Mouse (Mus musculus): Measurements from ENCODE around the gene Fus. TPM values are rescaled to one million over a fixed set of nuclear protein-coding genes. Genes with fewer than 3 reads are reported as not detected.

Fus gene
- polyA plus RNA-seq, 1 experiment from 2014 or later: 469 TPM

- H3K27ac ChIP-seq: peak overlapping the region; percentile 100
- H3K36me3 ChIP-seq: peaks cover 31% of the 10 kb centered on the region
- peak overlapping the region; percentile 99 for H3K4me3 ChIP-seq
- 13% methylated on average over 10 of the region's 10 CpGs for WGBS
- DNase-seq (ENCODE audit: low spot score): no peak
- no peaks in the 10 kb centered on the region for H3K9me3 ChIP-seq (replicated peaks)
- no peaks in the 10 kb centered on the region for H3K27me3 ChIP-seq (ENCODE audit: low read depth, poor library complexity, severe bottlenecking)
- peaks cover 9% of the 10 kb centered on the region for H3K4me1 ChIP-seq
These were observed 812 bp upstream of the Fus start for GRCm38 (mm10) chr7:127966371-127966918.

GRCm38 (mm10) chr7:127967922-127968828 is 918 bp downstream of the Fus start:
- 1% methylated on average over 42 of the region's 42 CpGs for WGBS

GRCm38 (mm10) chr7:127974413-127974930 is 7.2 kb downstream of the Fus start:
- no peak for DNase-seq (ENCODE audit: low spot score)
- Histone ChIP-seq H3K27ac (no peak overlapping the region), H3K27me3 (ENCODE audit: low read depth, poor library complexity, severe bottlenecking) (no peaks in the 10 kb centered on the region), H3K36me3 (peaks cover 100% of the 10 kb centered on the region), H3K4me3 (no peak overlapping the region), H3K4me1 (peaks cover 3% of the 10 kb centered on the region; the same call in 1 of the 2 replicates), H3K9me3 (replicated peaks) (no peaks in the 10 kb centered on the region)
- 87% methylated on average over 2 of the region's 2 CpGs for WGBS

More at GRCm38 (mm10) chr7:127967922-127968828, 918 bp downstream of the Fus start:
- Histone ChIP-seq H3K36me3 (peaks cover 48% of the 10 kb centered on the region), H3K4me3 (peak overlapping the region; percentile 99), H3K9me3 (replicated peaks) (no peaks in the 10 kb centered on the region), H3K4me1 (peaks cover 12% of the 10 kb centered on the region), H3K27me3 (ENCODE audit: low read depth, poor library complexity, severe bottlenecking) (no peaks in the 10 kb centered on the region), H3K27ac (peak overlapping the region; percentile 100)
- DNase-seq (ENCODE audit: low spot score): peak; percentile 87

- Histone ChIP-seq H3K4me1 (no peaks in the 10 kb centered on the region), H3K4me3 (no peak overlapping the region), H3K27ac (no peak overlapping the region), H3K36me3 (peaks cover 100% of the 10 kb centered on the region), H3K27me3 (ENCODE audit: low read depth, poor library complexity, severe bottlenecking) (no peaks in the 10 kb centered on the region), H3K9me3 (replicated peaks) (no peaks in the 10 kb centered on the region)
- no peak for DNase-seq (ENCODE audit: low spot score)
- WGBS: 96% methylated on average over 2 of the region's 2 CpGs
These were observed 11.6 kb downstream of the Fus start for GRCm38 (mm10) chr7:127978856-127979255.

GRCm38 (mm10) chr7:127980606-127981005 is 13.3 kb downstream of the Fus start:
- H3K9me3 ChIP-seq (replicated peaks): no peaks in the 10 kb centered on the region
- H3K27ac ChIP-seq: no peak overlapping the region
- no peak overlapping the region for H3K4me3 ChIP-seq
- WGBS: 92% methylated on average over 3 of the region's 3 CpGs
- no peaks in the 10 kb centered on the region for H3K4me1 ChIP-seq
- no peaks in the 10 kb centered on the region for H3K27me3 ChIP-seq (ENCODE audit: low read depth, poor library complexity, severe bottlenecking)
- DNase-seq (ENCODE audit: low spot score): no peak
- peaks cover 100% of the 10 kb centered on the region for H3K36me3 ChIP-seq

GRCm38 (mm10) chr7:127988904-127989303 is 21.6 kb downstream of the Fus start:
- Histone ChIP-seq H3K9me3 (replicated peaks) (no peaks in the 10 kb centered on the region), H3K4me3 (no peak overlapping the region), H3K27me3 (ENCODE audit: low read depth, poor library complexity, severe bottlenecking) (no peaks in the 10 kb centered on the region), H3K27ac (no peak overlapping the region), H3K36me3 (peaks cover 85% of the 10 kb centered on the region), H3K4me1 (peaks cover 13% of the 10 kb centered on the region)
- 81% methylated on average over 1 of the region's 1 CpGs for WGBS
- DNase-seq (ENCODE audit: low spot score): no peak

- WGBS: 56% methylated on average over 6 of the region's 6 CpGs
These were observed 24.6 kb downstream of the Fus start for GRCm38 (mm10) chr7:127991643-127992487.

GRCm38 (mm10) chr7:127992488-127993340 is 25.5 kb downstream of the Fus start:
- Histone ChIP-seq H3K36me3 (peaks cover 50% of the 10 kb centered on the region), H3K27ac (no peak overlapping the region), H3K4me3 (no peak overlapping the region), H3K9me3 (replicated peaks) (no peaks in the 10 kb centered on the region), H3K4me1 (peaks cover 13% of the 10 kb centered on the region), H3K27me3 (ENCODE audit: low read depth, poor library complexity, severe bottlenecking) (no peaks in the 10 kb centered on the region)
- 48% methylated on average over 5 of the region's 5 CpGs for WGBS
- no peak for DNase-seq (ENCODE audit: low spot score)

More at GRCm38 (mm10) chr7:127991643-127992487, 24.6 kb downstream of the Fus start:
- Histone ChIP-seq H3K27me3 (ENCODE audit: low read depth, poor library complexity, severe bottlenecking) (no peaks in the 10 kb centered on the region), H3K27ac (no peak overlapping the region), H3K36me3 (peaks cover 58% of the 10 kb centered on the region), H3K9me3 (replicated peaks) (no peaks in the 10 kb centered on the region), H3K4me3 (no peak overlapping the region), H3K4me1 (peaks cover 13% of the 10 kb centered on the region)
- DNase-seq (ENCODE audit: low spot score): peak; percentile 74

- H3K4me1 ChIP-seq: peaks cover 13% of the 10 kb centered on the region
- no peak for DNase-seq (ENCODE audit: low spot score)
- H3K27ac ChIP-seq: peak within 1 kb of the TSS; percentile 9; the same call in 1 of the 2 replicates
- WGBS: 19% methylated on average over 18 of the region's 18 CpGs
- peak within 1 kb of the TSS; percentile 34 for H3K4me3 ChIP-seq
- no peaks in the 10 kb centered on the region for H3K27me3 ChIP-seq (ENCODE audit: low read depth, poor library complexity, severe bottlenecking)
- H3K36me3 ChIP-seq: peaks cover 42% of the 10 kb centered on the region
- no peaks in the 10 kb centered on the region for H3K9me3 ChIP-seq (replicated peaks)
These were observed 26.2 kb downstream of the Fus start, which contains the start of gene Pycard for GRCm38 (mm10) chr7:127993341-127993977. Gene Pycard (minus strand): TSS chr7:127993867.

GRCm38 (mm10) chr7:127999436-127999835 is 32.2 kb downstream of the Fus start:
- peaks cover 11% of the 10 kb centered on the region for H3K4me1 ChIP-seq
- no peak overlapping the region for H3K27ac ChIP-seq
- peaks cover 2% of the 10 kb centered on the region; the same call in 1 of the 2 replicates for H3K36me3 ChIP-seq
- 83% methylated on average over 1 of the region's 1 CpGs for WGBS
- H3K27me3 ChIP-seq (ENCODE audit: low read depth, poor library complexity, severe bottlenecking): peaks cover 12% of the 10 kb centered on the region
- no peak overlapping the region for H3K4me3 ChIP-seq
- no peak for DNase-seq (ENCODE audit: low spot score)
- H3K9me3 ChIP-seq (replicated peaks): no peaks in the 10 kb centered on the region
